Mouse (Mus musculus): Measurements from ENCODE around the gene Ptprd.

The Ptprd gene

DNA sequence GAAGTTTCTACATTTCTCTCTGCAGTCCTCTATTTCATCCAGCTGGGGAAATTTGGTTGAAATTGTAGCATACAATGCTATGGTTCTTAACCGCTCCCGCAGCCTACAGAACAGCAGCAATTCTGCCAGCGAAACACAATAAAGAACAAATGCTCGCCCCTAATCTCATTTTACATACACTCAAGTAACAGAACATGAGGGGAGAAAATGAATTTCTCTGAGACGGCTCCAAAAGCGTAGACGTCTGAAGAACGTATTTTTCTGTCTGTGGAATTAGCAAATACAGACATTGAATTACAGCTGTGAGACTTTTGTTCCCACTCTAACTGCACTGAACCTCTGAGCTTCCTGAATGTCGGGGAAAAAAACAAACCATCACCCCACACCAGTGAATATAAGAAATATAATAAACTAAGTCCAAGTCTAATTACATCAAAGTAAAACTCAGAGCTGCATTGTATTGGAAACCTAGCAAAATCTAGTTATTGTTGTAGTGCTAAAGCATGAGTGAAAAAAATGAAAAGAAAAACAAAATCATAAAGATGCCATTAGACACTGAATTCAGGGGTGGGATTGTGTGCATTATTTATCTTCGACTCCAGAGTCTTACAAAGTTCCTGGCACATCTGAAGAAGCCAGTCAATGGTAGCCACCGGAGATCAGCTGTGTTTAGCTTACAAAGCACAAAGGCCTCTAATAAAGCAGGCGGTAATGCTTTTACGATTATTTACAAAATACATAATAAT lies 2187.8 kb downstream of the Ptprd start:
- no peak for DNase-seq (ENCODE audit: low read depth)

DNA sequence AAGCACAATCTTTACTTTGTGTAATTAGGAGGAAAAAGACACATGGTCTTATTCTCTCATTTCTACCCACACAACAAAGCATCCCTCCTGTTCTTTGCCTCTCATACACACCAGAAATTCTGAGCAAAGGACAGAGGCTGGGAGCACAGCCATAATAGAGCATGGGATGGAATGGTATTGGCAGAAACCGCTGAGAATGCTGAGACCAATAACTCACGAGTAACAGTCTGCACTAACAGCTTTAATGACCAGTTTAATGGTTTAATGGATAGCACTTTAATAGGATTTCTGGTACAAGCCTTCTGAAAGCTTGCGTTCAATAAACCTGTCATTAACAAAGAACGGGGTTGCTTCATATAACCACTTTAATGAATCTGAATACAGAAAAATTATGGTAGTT lies 2190.1 kb downstream of the Ptprd start:
- no peak for DNase-seq (ENCODE audit: low read depth)

DNA sequence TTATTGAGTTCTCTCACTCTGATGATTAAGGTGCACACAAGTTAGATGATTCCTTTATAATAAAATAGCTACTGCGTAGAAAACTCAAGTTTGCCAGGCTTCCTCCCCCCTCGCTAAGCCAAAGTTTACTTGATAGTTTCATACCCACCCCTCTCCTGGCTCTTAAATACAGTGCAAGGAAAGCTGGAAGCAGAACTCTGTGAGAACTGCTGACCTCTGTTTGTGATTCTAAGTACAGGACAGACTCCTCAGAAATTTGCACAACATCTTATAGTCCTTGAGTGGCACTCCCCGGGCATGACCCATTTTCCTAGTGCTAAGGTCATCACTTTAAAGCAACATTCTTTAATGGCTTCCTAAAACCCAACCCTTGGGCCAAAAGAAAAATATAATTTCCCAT lies 2196.7 kb downstream of the Ptprd start:
- DNase-seq (ENCODE audit: low read depth), result no peak

DNA sequence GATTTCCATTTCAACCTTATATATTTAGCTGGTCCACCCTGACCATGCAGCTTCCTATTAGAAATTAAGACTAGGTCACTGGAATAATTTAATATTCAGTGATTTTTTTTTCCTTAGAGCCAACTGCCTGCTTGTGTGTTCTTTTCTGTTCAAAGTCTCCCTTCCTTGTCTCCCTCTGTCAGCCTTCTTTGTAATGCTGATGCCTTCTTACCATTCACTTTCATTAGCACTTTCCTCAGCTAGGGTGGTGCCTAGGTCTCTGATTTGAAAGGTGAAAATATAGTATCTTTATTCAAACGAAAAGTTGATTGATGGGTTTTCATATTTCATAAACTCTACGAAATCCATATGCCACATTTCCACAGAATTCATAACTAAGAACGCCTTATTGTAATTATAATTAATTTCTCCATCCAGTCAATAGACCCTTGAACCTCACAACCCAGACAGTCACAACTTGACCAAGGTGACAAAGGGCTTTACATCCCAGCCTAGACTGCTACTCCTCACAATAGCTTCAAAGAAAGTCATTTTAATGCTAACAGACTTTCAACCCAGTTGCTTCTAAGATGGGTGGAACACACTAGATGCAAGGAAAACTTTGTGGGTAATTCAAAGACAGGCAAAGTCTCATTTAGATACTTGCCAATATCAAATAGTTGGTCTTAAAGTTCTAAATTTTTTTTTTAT lies 2197.5 kb downstream of the Ptprd start:
- no peak for DNase-seq (ENCODE audit: low read depth)

DNA sequence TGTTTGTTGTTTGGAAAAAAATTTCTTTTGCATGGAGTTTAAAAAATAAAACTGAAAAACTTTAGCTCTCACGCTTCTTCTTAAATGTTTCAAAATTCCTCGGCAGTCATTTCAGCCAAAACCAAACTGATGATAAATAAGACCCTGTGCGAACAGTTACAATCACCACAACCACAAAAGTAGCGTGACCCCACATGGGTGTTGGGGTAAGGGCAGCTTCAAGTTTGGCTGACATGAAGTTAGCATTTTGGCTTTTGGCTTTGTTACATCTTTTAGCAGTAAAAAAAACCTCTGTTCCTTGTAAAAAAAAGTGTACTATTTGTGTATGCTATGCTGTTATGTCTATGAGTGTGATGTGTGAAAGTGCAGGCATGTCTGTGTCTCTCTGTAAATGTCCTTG lies 2203.2 kb downstream of the Ptprd start:
- no peak for DNase-seq (ENCODE audit: low read depth)

DNA sequence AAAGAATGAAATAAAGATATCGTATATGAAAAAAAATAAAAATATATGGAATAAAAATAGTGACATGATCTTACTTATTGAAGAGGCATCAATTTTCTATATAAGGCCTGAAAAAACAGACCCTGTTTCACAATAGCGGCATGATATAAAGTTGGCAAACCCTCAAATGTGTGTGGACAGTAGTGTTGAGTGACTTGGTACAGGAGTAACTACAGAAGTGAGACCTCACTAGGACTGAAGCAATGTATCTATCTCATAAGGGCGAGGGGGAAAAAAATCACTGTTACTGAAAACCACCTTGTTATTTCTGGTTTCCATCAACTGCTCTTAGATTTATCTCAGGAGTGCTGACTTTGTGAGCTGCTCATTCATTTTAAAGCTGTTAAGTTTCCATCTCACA lies 2204.5 kb downstream of the Ptprd start:
- DNase-seq (ENCODE audit: low read depth), result no peak

DNA sequence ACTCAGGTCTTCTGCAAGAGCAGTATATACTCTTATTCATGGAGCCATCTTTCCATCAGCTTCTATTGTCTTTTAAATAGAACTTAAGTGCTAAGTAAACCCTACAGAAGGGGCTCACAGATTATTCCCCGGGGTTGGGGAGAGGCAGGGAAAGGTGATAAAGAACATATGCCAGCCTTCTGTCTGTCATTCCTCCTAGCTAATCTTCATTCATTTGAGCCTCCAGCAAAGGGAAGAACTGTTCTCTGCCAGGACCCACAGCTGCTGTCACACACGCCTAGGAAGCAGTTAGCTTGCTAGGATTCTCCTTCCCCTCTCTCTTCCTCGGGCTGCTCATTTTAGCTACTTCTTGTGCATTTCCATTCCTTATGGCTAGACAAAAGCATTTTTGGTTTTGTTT lies 2205.0 kb downstream of the Ptprd start:
- no peak for DNase-seq (ENCODE audit: low read depth)

DNA sequence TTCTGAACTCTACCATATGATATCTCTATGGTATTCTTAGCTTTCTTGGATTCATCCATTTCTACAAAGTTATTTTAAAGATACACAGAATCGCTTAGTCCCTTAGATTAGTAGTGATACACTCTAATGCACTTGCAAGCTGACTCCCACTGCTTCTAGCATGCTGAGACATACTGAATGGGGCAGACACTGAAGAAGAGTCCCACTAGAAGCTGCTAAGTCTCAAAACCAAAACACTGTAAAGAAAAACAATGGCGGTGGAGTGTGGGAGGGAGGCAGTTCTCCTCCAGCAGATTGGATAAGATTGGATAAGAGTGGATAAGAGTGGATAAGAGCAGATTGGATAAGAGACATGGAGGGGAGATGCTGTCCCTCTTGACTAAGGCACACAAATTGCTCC lies 2207.6 kb downstream of the Ptprd start:
- no peak for DNase-seq (ENCODE audit: low read depth)

DNA sequence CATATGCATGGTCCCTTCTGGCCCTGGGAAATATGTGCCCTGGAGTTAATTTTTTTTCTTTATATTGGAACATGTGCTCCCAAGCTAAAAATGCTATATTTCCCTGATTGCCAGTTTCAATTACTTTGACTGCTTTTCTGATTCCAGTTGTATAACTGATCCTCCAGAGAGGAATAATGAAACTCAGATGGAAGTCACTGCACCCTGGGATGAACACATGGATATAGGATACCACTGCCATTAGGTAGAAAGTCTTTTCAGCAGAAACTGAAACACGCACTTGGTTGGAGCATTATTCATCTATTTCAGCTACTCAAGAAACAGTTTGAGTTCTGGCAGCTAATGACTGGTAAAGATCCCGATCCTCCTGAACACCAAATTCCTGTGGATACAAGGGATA lies 2211.5 kb downstream of the Ptprd start:
- no peak for DNase-seq (ENCODE audit: low read depth)

DNA sequence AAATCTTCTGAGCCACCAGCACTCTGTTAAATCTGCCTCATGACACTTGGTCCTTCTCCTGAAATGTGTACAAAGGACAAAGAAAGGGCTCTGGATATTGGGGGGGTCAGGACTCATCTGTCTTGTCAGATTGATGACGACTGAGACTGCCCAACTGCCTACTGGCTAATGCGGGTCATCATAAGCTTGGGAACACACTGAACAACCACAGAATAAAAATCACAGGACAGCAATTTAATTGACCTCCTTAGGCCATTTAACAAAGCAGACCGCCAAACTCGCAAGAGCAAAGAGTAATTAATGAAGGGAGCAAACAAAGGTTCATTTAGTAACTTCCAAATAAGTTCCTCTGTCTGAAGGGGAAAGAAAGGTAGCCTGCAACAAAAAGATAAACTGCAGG lies 2215.9 kb downstream of the Ptprd start:
- no peak for DNase-seq (ENCODE audit: low read depth)

DNA sequence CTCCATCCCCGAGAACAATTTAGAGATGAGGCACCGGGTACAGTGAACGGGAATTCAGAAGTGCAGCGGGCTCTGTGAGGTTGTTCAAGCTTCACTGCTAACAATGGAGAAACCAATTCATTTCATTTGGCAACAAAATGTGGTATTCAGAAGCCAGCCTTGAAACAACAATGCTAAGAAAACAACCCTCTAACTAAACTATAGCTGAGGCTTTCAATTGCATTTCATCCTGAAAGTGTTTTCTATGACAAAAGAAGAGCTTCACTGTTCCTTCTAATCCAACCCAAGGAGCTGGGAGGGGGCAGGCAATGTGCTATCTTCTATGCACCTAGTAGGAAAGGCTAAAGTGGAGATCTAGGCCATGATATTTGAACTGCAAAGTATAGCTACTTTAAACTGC lies 2217.2 kb downstream of the Ptprd start:
- no peak for DNase-seq (ENCODE audit: low read depth)

DNA sequence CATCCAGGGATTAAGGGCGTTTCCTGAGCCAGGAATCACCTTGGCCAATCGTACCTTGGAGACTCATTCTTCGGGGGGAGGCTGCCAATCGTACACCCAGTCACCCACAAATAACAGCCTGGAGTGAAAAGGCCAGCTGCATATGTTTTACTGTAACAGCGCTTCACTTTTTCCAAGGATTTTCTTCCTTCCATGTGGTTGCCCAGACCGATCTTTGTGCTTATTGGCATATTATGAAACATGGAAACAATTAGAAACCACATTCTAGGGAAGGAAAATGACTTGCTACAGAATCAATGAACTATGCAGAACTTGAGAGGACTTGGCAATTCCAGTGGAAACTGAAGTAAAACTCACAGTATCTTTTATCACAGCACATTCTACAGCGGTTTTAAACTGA lies 2218.7 kb downstream of the Ptprd start:
- DNase-seq (ENCODE audit: low read depth), result no peak

DNA sequence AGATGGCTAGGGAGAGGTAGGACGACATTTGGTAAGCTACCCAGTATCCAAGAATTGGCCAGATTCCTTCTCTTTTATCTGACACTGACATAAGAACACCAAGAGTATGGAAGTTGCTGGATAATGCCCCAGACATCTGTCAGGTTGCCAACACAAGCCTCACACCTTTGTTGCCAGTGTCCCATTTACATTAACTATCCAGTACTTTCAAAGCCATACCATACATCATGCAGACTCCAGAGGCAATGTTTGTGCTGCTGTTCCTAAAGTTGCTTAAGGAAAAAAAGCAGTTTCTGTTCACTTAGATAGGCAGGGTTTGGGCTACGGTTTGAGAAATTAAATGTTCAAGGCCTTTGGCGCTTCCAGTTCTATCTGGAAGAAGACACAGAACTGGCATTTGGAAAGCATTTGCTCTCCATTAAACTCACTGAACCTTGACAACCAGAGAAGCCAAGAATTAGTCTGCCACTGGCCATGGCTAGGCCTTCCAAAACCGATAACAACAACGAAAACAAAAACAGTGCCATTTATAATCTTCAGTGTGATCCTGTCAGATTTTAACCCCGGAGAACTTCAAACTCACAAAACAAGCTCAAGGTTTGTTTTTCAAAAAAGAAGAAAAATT lies 2220.0 kb downstream of the Ptprd start:
- no peak for DNase-seq (ENCODE audit: low read depth)

DNA sequence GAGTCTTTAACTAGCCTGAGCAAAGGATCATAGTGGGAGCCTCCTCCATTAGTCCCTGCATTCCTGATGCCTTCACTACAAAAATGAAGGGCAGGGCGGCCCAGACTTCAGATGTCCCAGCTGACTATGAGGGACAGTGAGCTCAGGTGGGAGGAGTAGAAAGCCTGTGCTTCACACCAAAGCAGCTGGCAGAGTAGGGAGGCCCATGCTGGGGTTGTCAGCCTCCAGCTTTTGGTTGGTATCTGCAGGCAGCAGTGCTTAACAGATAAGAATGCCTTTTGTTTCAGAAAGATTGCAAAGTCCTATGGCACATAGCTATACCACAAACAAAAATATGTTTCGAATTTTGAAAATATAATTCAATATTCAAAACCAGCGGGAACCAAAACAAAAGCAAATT lies 2237.0 kb downstream of the Ptprd start:
- no peak for DNase-seq (ENCODE audit: low read depth)

DNA sequence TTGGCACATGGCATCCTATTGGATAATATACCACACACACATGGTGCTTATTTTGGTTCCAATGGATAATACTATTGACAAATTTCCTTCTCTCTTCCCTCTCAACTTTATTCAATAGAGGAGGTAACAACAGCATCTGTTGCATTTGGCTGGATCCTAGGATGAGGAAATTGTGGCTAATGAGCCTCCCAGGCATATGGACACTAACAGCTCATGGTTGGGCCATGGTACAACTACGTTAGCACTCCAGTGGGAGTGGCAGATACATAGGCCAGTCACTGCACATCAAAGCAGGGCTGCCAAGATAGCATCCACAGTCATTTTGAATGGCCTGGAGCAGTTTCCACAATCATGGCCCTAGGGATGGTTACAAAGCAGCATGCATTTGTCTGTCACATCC lies 2238.4 kb downstream of the Ptprd start:
- DNase-seq (ENCODE audit: low read depth), result no peak

DNA sequence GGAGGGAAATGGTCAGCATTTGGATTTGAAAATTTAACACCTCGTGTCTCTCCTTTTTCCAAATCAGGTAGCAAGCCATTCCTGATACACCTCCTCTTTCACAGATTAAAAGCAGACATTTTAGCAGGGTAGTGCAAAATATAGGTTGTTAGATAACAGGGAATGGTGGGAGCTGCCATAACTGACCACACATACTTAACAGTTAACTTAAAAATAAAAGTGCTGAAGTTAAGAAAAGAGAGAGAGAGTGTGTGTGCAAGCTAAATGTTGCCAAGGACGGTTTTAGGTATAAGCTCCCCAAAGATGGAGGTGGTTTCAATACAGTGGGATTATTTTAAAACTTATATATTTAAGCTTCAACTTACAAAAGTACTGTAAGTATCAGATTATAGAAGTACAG lies 2241.8 kb downstream of the Ptprd start:
- DNase-seq (ENCODE audit: low read depth), result no peak

DNA sequence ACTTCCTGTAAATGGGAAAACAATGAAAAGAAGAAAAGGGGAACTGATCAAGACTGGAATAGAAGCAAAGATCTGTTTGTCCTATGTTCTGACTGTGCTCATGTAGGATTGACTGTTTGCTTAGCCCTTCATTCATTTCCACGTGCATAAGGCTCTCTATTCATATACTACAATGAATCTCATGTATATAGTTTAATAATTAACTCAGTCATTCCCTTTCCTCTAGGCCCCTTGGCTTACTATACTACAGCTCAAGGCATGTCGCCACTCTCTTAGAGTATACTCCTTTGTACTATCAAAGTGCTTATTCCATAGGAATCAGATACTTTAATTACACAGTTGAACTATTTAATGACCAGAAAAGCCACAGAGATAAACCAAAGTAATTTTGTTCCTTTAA lies 2243.1 kb downstream of the Ptprd start:
- DNase-seq (ENCODE audit: low read depth), result no peak

DNA sequence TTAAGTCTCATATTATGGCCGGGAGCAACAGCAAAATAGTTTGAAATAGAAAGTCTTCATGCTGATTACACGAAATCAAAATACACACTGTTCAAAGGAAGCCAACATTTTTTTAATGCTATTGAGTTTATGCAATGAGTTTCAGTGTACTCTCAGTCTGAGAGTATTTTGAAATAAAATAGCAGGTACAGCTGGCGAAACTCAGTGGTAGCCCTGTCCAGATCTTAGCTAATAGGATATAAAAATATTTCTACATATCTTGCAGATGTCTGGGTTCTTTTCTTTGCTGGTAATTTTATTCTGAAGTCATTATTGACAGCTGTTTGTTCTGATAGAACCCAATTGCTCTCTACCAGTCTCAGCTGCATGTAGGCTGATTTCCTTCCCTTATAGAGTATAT lies 2246.0 kb downstream of the Ptprd start:
- DNase-seq (ENCODE audit: low read depth), result no peak

DNA sequence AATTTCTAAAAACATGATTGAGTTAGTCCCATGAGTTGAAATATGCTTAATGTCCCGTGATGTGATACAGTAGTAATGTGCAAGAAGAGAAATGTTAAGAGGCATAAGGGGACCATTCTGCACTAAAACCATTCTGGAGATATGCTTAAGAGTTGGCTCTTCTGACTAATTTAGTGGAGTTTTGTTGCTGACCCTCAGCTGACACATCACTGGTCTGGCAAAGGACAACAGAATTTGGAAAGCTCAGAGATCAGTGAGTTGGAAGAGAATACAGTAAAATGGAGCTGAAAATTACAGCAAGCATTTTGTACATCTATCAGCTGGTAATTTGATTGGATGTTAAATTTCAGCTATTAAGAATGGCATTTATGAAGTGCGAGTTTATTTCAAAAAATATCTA lies 2248.8 kb downstream of the Ptprd start:
- DNase-seq (ENCODE audit: low read depth), result no peak

DNA sequence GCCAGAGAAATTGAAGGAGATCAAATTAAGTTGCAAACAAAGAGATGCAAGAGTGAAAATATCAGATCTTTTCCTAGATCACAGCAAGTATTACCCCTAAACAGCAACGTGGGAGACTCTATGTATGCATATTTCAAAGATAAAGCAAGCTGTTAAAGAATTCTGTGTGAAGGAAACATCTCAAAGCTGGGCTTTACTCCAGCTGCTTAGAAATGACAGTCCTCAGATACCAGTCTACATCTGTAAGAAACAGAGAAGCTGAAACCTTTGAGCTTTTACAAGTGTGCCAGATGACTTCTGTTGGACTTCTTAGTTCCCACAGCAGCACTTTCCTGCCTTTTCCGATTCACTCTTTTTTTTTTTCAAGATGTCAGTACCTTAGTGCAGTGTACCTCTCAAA lies 2249.9 kb downstream of the Ptprd start:
- no peak for DNase-seq (ENCODE audit: low read depth)

DNA sequence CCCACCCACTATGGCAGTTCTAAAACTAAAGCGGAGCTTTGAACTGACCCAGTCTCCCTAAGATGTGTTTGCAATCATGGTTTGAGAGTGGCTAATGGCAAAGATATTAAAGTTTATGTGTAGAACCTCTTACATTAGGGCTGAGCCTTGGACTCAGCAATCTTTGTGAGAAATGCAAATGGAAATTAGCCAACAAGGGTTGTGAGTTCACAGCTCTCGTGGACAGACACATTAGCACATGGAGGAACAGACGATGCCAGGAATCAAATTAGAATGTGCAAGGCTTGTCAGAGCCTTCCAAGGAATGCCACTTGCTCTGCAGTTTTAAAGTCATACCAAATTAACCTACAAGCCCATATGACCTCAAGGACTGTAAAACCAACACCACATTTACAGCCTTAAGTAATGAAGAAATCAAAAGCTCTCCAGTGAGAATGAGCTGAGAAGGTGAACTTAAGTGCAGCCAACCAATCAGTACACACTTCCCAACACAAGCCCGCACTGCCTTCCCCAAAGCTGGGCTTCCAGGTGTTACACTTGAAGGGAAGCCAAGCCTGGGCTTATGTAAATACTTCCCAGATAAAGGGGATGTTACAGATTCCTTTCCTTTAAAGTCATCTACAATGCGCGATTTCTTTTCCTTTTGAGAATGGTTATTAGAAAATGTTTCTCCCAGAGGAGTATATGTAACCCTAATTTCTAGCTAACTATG lies 2258.3 kb downstream of the Ptprd start:
- DNase-seq (ENCODE audit: low read depth), result no peak

DNA sequence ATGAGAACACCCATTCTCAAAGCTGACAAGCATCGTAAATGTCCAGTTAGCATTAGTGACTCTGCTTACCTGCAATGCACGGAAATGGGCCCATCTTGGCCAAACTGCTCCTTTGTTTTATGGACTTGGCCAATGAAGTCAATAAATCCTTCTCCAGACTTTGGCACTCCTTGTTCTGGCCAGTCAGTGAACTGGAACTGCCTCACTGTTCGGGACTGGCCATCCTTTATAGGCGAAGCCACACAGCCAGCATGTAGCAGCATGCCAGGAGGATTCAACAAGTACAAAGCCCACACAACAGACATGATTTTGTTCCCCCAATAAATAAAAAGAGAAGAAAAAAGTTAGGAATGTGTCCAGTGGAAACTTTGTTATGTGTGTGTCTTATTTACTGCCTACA lies 2261.2 kb downstream of the Ptprd start:
- no peak for DNase-seq (ENCODE audit: low read depth)

DNA sequence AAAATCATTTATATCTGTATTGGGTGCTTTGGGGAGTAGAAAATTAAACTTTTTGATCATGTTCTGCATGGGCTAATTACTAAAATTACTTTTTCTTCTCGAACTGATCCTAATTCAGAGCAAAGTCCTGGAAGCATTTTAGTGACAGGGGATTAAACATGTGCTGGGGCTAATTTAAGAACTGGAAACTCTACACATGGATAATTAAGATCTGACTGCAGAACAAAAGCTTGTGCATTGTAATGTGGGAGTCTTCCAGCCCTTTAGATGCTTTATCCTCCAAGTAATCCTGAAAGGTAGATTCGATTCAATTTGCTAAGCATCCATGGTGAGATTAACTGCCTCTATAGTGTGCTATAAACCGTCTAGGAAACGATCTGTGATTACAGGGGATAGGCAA lies 2316.9 kb downstream of the Ptprd start:
- no peak for DNase-seq (ENCODE audit: low read depth)

Measured in NIH3T3 (cell line).